Mouse (Mus musculus): ENCODE results near the gene Dnmbp.

- no peak for TF ChIP-seq MAX (IDR thresholded peaks at IDR 0.05; ENCODE audit: low read length)
- no peak for TF ChIP-seq GABPA (IDR thresholded peaks at IDR 0.05; ENCODE audit: low read depth, low read length)
- no peak for TF ChIP-seq MEF2A (IDR thresholded peaks at IDR 0.05; ENCODE audit: extremely low read depth, insufficient replicate concordance, low read depth, low read length, poor library complexity, severe bottlenecking)
- no peak for TF ChIP-seq USF1 (IDR thresholded peaks at IDR 0.05; ENCODE audit: low read depth, low read length)
- TF ChIP-seq POLR2A (IDR thresholded peaks at IDR 0.05; ENCODE audit: control insufficient read depth in 1 of 2, insufficient read depth in 1 of 2, low read depth in 1 of 2, low read length in 2 of 2, poor library complexity in 1 of 2) = no peak
- TF ChIP-seq CTCF (IDR thresholded peaks at IDR 0.05 in 2 of 3, conservative IDR thresholded peaks at IDR 0.05 in 1 of 3; ENCODE audit: control insufficient read depth in 1 of 3, insufficient read depth in 1 of 3, low read depth in 2 of 3, low read length in 3 of 3, poor library complexity in 1 of 3, severe bottlenecking in 1 of 3) = no peak
- no peak for TF ChIP-seq TAL1 (IDR thresholded peaks at IDR 0.05; ENCODE audit: low read length)
- no peak for TF ChIP-seq USF2 (IDR thresholded peaks at IDR 0.05; ENCODE audit: borderline replicate concordance in 1 of 2, insufficient read depth in 1 of 2, low read depth in 1 of 2, low read length in 2 of 2)
These were observed 4.6 kb upstream of the Dnmbp start for GRCm38 (mm10) chr19:43944566-43944965.

Data from MEL (cell line).